Mouse (Mus musculus) mouse trophoblast stem cell (cell line): ENCODE results near the gene Aen.

ENCODE experiments used
- in situ Hi-C, 2 experiments: fragments of 300-500 bp; cut with MseI, MboI; formaldehyde crosslinking; loops; 2 replicates in 1 of 2; 3 replicates in 1 of 2; pipeline ENCODE4 v1.15.1; 2025

Aen gene

GRCm38 (mm10) chr7:78895653-78896333, at the start of gene Aen:
Gene Aen (plus strand): TSS chr7:78895854.
- in situ Hi-C loops: loop anchor here in 1 of 2 experiments (25.0 kb wide), 1 partner anchor 308 kb away; no protein-coding TSS in a partner anchor

- in situ Hi-C loops: no loop called here
Measured at GRCm38 (mm10) chr7:78846066-78846716, 49.5 kb upstream of the Aen start.

GRCm38 (mm10) chr7:78846737-78847434, 48.8 kb upstream of the Aen start, which contains the start of gene Det1:
Gene Det1 (minus strand): TSS chr7:78847263.
- in situ Hi-C loops: no loop called here

- in situ Hi-C loops: no loop called here
Measured at GRCm38 (mm10) chr7:78854051-78854450, 41.6 kb upstream of the Aen start.

GRCm38 (mm10) chr7:78855044-78855655, 40.5 kb upstream of the Aen start:
- in situ Hi-C loops: no loop called here

GRCm38 (mm10) chr7:78863796-78864445, 31.7 kb upstream of the Aen start:
- in situ Hi-C loops: no loop called here

- in situ Hi-C loops: no loop called here
Measured at GRCm38 (mm10) chr7:78864446-78864802, 31.2 kb upstream of the Aen start.

- in situ Hi-C loops: no loop called here
Measured at GRCm38 (mm10) chr7:78865212-78865949, 30.3 kb upstream of the Aen start.

- in situ Hi-C loops: no loop called here
Measured at GRCm38 (mm10) chr7:78868731-78869130, 26.9 kb upstream of the Aen start.

GRCm38 (mm10) chr7:78872366-78872765, 23.3 kb upstream of the Aen start:
- in situ Hi-C loops: no loop called here

GRCm38 (mm10) chr7:78872831-78873230, 22.8 kb upstream of the Aen start:
- in situ Hi-C loops: no loop called here

- in situ Hi-C loops: loop anchor here in 1 of 2 experiments (25.0 kb wide), 1 partner anchor 295 kb away; no protein-coding TSS in a partner anchor
Measured at GRCm38 (mm10) chr7:78881607-78882468, 13.8 kb upstream of the Aen start.

GRCm38 (mm10) chr7:78882469-78882837, 13.2 kb upstream of the Aen start:
- in situ Hi-C loops: loop anchor here in 1 of 2 experiments (25.0 kb wide), 1 partner anchor 295 kb away; no protein-coding TSS in a partner anchor

- in situ Hi-C loops: loop anchor here in 1 of 2 experiments (25.0 kb wide), 1 partner anchor 296 kb away; no protein-coding TSS in a partner anchor
Measured at GRCm38 (mm10) chr7:78883016-78883725, 12.5 kb upstream of the Aen start.

- in situ Hi-C loops: loop anchor here in 1 of 2 experiments (25.0 kb wide), 1 partner anchor 296 kb away; no protein-coding TSS in a partner anchor
Measured at GRCm38 (mm10) chr7:78883726-78884060, 12.0 kb upstream of the Aen start.

GRCm38 (mm10) chr7:78884139-78884538, 11.5 kb upstream of the Aen start:
- in situ Hi-C loops: loop anchor here in 1 of 2 experiments (25.0 kb wide), 1 partner anchor 297 kb away; no protein-coding TSS in a partner anchor

- in situ Hi-C loops: loop anchor here in 1 of 2 experiments (25.0 kb wide), 1 partner anchor 298 kb away; no protein-coding TSS in a partner anchor
Measured at GRCm38 (mm10) chr7:78885404-78885803, 10.2 kb upstream of the Aen start.

GRCm38 (mm10) chr7:78886496-78886895, 9.2 kb upstream of the Aen start:
- in situ Hi-C loops: loop anchor here in 1 of 2 experiments (25.0 kb wide), 1 partner anchor 299 kb away; no protein-coding TSS in a partner anchor

- in situ Hi-C loops: loop anchor here in 1 of 2 experiments (25.0 kb wide), 1 partner anchor 300 kb away; no protein-coding TSS in a partner anchor
Measured at GRCm38 (mm10) chr7:78887431-78887842, 8.2 kb upstream of the Aen start.
